Mouse (Mus musculus): ENCODE measurements around the gene Pi4kb.
"Not testable (repeated sequence)": the region's sequence is repeated elsewhere in the genome, so short reads cannot be mapped to it uniquely, and the experiment has no call there.

Gene Pi4kb

DNA sequence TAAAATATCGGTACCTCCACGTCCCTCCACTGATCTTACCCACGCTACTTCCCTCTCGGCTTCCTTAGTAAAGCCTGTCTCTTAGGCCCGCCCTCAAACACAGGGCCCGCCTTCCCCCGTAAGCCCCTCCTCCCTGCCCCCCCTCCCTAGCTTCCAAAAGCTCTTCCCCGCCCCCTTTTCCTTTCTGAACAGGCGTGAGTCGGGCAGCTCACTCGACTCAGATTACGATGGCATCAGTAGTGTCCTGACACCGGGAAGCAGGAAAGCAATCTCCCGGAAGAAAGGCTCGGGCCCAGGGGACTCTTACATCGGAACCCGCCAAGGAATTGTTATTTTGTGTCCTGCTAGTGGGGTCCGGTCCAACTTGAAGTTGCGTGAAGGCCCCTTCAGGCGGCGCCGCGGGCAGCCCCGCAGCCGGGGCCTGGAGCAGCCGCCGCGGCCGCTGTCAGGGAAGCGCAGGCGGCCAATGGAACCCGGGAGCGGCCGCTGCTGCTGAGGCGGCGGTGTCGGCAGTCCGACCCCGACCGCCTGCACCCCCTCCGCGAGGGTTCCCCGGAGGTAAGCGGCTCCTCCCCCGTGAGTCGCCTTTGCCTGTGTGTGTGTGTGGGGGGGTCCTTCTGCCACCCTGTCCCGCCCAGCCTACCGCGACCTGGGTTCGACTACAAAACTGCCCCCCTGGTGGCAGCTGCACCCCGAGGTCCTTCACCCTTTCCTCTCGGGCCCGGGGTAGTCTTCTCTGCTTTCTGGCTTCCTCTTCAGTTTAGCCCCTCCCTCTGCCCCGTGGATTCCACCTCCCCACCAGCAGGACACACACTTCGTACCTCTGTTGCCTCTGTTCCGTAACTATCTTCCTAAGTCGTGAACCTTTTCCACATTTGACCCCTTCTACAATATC lies at the start of gene Pi4kb:
TSS of gene Pi4kb (plus strand) at position 204 of the 895 bp plus-strand sequence.
- DNase-seq (ENCODE audit: low spot score in 2 of 2), result peak; percentile 64 to 69

DNA sequence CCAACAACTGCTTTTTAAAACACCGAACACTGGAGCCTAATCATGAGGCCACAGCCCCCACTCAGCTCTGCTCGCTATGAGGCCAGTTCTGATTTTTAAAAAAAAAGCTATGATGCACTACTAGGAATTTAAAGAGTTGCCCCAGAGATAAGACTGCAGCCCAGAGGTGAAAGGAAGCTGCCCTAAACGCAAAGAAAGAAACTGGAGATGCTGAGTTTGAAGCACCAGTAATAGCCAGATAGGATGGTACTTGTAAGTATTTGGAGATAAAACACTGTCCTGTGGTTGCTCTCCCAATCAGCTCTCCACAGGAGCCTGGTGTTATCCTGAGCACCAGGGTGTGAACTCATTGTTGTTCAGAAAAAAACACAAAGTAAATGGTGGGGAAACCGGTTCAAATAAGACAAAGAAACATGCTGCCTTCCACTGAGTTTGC lies 48.2 kb upstream of the Pi4kb start:
- not testable (repeated sequence) for DNase-seq (ENCODE audit: low spot score in 2 of 2)

- DNase-seq (ENCODE audit: low spot score in 2 of 2), result not testable (repeated sequence)
These were observed 45.6 kb upstream of the Pi4kb start for GRCm38 (mm10) chr3:94928979-94929378.

DNA sequence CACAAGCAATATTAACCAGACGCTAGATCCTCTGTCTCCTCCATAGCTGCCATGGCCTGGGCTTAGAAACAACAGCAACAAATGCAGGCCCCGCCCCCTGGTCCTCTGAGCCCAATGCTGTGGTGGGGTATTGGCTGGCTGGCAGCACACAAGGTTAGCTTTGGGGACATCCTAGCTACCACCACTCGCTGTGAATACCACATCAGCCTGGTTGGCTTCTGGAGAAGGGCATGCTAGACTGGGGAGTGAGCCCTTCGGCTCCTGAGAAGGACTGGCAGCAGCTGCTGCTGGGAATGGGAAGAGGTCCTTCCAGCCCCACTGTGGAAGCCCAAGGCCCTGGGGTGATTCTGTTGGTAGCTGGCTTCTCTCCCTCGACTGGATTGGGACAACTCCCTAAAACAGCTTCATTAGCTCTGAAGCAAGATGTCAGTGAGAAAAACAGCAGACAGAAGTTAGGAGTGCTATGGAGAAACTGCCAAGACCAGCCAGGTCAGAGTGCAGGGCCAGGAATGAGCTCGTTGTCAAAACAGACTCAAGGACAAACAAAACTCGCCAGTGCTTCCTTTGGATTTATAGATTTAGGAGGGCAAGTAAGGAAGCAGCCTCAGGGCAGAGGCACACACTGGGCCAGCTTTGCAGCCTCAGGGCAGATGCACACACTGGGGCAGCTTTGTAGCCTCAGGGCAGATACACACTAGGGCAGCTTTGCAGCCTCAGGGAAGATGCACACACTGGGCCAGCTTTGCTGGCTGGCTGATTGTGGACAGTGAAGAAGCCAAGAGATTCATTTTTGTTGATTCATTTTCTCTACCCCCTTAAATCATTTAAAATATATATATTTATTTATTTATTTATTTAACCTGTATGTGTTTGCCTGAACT lies 43.9 kb upstream of the Pi4kb start:
- DNase-seq (ENCODE audit: low spot score in 2 of 2), result not testable (repeated sequence)

GRCm38 (mm10) chr3:94931427-94932082 lies 43.0 kb upstream of the Pi4kb start:
- DNase-seq (ENCODE audit: low spot score in 2 of 2), result not testable (repeated sequence)

DNA sequence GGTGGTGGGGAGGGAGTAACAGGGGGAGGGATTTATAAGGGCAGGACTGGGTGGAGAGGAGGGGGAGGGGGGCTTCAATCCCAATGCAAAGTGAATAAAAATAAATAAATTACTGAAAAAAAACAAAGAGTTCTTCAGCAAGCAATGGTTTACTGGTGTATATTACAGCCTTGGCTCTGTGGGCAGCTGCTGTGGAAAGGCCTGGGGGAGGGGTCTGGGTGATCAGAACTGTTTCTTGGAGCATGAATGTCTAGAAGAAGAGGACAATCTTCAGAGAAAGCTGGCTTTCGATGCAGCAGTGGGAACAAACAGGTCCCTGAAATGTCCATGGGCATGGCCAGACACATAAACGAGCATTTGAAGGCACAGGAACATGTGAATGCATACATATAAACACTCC lies 42.3 kb upstream of the Pi4kb start:
- not testable (repeated sequence) for DNase-seq (ENCODE audit: low spot score in 2 of 2)

GRCm38 (mm10) chr3:94932809-94933564 lies 41.5 kb upstream of the Pi4kb start, which contains the start of gene Selenbp1:
Selenbp1 (plus strand) TSS chr3:94933056.
- DNase-seq (ENCODE audit: low spot score in 2 of 2), result peak; percentile 35 to 65

GRCm38 (mm10) chr3:94933604-94934003 lies 40.9 kb upstream of the Pi4kb start:
- DNase-seq (ENCODE audit: low spot score in 2 of 2), result not testable (repeated sequence)

DNA sequence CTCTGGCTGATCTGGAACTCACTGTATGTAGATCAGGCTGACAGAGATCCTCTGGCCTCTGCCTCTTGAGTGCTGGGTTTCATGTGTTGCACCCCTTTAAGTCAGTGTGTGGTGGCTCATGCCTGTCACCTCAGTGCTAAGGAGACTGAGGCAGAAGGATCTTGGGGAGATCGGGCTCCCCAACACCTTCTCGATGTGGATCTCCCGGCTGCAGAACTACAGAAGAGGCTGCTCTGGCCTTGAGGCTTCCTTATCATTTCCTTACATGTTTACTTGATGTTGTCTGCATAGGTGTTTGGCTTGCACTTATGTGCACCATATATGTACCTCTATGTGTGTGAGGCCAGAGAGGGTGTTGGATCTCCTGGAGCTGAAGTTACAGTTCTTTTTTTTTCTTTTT lies 40.0 kb upstream of the Pi4kb start:
- not testable (repeated sequence) for DNase-seq (ENCODE audit: low spot score in 2 of 2)

DNA sequence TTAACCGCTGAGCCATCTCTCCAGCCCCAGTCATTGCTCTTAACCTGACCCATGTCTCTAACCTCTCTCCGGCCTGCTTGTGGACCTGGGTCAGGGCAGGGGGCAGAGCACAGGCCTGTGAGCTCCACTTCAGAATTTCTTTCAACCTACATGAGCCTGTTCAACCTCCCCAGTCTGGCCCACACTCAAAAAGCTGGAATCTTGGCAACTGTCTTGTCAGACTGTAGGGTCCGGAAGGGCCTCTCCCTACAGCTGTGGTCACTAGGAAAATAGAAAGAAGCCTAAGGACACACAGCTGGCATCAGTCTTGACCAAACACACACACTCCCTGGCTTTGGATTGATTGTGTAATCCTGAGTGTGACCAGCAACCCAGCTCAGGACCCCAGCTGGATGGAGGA lies 39.2 kb upstream of the Pi4kb start:
- not testable (repeated sequence) for DNase-seq (ENCODE audit: low spot score in 2 of 2)

DNA sequence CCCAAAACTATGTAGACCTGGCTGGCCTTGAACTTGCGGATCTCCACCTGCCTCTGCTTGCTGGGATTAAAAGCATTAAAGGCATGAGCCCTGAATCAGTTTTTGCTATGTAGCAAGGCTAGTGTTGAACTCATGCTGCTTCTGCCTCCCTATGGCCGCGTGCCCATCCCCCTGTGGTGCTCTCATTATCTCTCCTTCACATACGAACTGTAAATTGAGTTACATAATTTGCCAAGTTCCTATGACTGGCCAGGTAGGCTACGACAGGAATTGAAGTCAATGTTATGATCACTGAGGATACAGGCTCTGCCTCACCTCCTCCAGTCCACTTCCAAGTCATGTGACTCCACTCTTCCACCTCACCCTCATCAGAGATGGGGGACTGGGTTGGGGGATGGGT lies 38.4 kb upstream of the Pi4kb start:
- DNase-seq (ENCODE audit: low spot score in 2 of 2), result not testable (repeated sequence)

DNA sequence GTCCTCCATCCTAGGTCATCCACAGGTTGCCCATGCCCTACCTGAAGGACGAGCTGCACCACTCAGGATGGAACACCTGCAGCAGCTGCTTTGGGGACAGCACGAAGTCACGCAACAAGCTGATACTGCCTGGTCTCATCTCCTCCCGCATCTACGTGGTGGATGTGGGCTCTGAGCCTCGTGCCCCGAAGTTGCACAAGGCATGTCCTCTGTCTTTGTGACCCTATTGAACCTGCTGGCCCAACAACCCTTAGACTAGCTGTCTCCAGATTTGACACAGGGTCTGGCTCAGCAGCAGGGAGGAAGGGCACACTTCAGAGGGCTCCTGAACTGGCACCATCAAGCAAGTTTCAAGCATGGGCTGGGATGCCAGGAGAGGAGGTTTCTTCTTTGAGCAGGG lies 37.3 kb upstream of the Pi4kb start:
- DNase-seq (ENCODE audit: low spot score in 2 of 2), result not testable (repeated sequence)

DNA sequence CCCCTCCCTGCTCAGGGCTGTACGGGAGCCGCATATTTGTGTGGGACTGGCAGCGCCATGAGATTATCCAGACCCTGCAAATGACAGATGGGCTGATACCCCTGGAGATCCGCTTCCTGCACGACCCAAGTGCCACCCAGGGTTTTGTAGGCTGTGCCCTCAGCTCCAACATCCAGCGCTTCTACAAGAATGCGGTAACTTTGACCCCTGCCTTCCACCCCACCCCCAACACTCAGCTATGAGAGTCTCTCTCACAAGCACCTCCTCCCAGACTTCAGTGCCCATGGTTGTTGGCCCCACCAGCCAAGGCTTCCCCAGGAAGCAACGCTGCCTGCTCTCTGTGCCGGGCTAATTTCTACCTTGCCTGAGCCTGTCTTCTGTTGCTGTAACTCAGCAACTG lies 34.5 kb upstream of the Pi4kb start:
- not testable (repeated sequence) for DNase-seq (ENCODE audit: low spot score in 2 of 2)

- DNase-seq (ENCODE audit: low spot score in 2 of 2), result not testable (repeated sequence)
These were observed 32.1 kb upstream of the Pi4kb start for GRCm38 (mm10) chr3:94942211-94942967.

DNA sequence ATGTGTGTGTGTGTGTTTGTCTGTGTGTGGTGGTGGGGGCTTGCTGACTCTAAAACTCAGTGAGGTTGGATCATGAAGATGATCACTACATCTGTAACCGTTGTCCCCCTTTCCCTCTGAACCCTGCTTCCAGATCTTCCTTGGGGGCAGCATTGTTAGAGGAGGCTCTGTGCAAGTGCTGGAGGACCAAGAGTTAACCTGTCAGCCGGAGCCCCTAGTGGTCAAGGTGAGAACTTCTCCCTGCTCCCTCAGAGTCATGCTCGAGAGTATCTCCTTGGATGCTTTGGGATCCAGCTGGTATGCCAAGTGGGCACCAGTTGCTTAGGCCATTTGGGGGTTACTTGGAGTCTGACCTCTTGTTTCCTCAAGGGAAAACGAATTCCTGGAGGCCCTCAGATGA lies 30.8 kb upstream of the Pi4kb start:
- DNase-seq (ENCODE audit: low spot score in 2 of 2), result not testable (repeated sequence)

- no peak for DNase-seq (ENCODE audit: low spot score in 2 of 2)
These were observed 26.4 kb upstream of the Pi4kb start for GRCm38 (mm10) chr3:94948066-94948614.

DNA sequence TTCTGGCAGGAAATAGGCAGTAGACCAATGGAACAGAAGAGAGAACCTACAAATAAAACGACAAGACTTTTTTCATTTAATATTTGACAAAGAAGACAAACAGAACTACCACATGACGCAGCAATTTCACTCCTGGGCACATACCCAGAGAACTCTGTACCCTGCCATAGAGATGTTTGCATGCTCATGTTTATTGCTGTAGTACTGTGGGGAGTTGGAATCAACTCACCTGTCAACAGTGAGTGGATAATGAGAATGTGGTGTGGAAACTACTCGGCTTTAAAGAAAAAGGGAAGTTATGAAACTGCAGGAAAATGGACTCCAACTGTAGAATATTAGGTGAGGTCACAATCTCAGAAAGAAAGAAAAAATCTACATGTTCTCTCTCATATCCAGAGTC lies 24.9 kb upstream of the Pi4kb start:
- DNase-seq (ENCODE audit: low spot score in 2 of 2), result no peak

DNA sequence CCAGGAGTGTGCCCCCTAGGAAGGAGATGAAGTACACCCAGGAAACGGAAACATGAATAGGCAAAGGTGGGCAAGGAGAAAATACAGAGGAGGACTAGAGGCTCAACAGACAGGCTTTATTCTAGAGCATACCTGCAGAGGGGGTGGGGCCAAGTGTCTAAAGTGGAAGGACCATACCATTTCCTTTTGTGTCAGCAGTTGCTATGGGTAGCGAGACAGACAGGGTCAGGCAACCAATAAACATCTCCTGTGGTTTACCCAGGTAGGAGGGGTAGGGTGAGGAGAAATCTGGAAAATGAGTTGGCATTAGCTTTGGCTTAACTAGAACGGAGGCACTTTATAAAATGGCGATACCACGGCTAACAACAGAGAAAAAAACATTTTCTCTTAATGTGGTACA lies 21.7 kb upstream of the Pi4kb start:
- no peak for DNase-seq (ENCODE audit: low spot score in 2 of 2)

GRCm38 (mm10) chr3:94953384-94953763 lies 21.2 kb upstream of the Pi4kb start:
- DNase-seq (ENCODE audit: low spot score in 2 of 2), result no peak
